Mouse (Mus musculus): ENCODE data around the gene 3300002I08Rik. TPM values are rescaled to one million over a fixed set of nuclear protein-coding genes. Genes with fewer than 3 reads are reported as not detected.
"Not testable (repeated sequence)": the region's sequence is repeated elsewhere in the genome, so short reads cannot be mapped to it uniquely, and the experiment has no call there.

3300002I08Rik gene
- total RNA-seq (2017) = 3.9 and 12.6 TPM in 2 replicates

- ATAC-seq (replicated peaks; ENCODE audit: low read depth, poor library complexity, severe bottlenecking) = peak; percentile 99
Observed at GRCm38 (mm10) chr2:150362113-150362877, at the start of gene 3300002I08Rik. 3300002I08Rik (minus strand) TSS chr2:150362765.

DNA sequence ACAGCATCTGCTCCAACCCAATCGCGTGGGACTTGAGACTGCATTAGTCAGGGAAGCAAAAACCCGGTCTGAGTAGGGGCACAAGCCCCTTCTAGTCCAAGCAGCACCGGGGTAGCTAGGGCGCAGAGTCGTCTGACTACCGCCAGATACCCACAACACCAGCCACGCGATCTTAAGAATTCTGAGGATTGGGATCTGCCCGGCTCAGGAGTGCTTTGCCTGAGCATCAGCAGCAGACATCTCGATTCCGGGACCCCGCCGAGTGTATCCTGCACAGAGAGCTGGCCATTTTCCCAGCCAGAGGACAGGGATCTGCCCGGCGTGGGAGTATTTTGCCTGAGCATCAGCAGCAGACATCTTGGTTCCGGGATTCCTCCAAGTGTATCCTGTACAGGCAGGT, 49.6 kb upstream of the 3300002I08Rik start:
- ATAC-seq (replicated peaks; ENCODE audit: low read depth, poor library complexity, severe bottlenecking) = not testable (repeated sequence)

DNA sequence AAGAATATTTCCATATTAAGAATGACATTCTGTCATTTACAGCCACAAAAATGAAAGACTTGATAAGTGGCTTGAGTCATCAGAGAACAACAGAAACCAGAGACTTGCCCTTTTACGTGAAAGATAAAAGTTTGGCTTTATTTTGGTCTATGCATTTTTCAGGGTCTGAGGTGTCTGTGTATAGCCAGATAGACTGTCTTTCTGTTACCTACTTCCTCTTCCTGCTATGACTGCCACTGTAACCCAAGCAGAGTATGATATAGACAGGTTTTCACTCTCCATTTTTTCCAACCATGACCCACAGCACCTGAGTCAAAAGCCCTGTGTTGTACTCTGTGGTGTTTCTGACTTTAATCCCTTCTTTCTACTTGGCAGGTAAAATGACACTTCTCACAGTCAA, 27.6 kb upstream of the 3300002I08Rik start:
- ATAC-seq (replicated peaks; ENCODE audit: low read depth, poor library complexity, severe bottlenecking) = no peak

- ATAC-seq (replicated peaks; ENCODE audit: low read depth, poor library complexity, severe bottlenecking) = not testable (repeated sequence)
Observed at GRCm38 (mm10) chr2:150385553-150386106, 23.1 kb upstream of the 3300002I08Rik start.

GRCm38 (mm10) chr2:150362878-150363229, 289 bp upstream of the 3300002I08Rik start:
- ATAC-seq (replicated peaks; ENCODE audit: low read depth, poor library complexity, severe bottlenecking) = peak; percentile 68

- ATAC-seq (replicated peaks; ENCODE audit: low read depth, poor library complexity, severe bottlenecking) = not testable (repeated sequence)
Observed at GRCm38 (mm10) chr2:150357136-150357535, 5.4 kb downstream of the 3300002I08Rik start.

DNA sequence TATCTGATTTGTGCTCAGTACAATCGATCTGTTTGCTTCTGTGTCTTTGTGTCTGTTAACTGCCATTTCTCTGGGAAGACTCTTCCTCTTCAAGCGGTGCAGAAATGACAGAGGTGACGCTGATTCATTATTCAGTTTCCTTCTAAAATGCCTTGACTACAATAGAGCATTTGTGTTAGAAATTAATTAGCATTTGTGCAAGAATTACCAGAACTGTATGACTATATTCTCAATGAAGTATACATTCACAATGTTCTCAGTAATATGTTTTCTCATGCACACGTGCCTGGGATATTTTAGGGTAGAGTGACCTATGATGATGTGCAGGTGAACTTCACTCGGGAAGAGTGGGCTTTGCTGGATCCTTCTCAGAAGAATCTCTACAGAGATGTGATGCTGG, 39.2 kb downstream of the 3300002I08Rik start, which contains the start of gene Gm10130:
Gene Gm10130, plus strand, starts transcription at position 301 of the 400 bp plus-strand sequence.
- ATAC-seq (replicated peaks; ENCODE audit: low read depth, poor library complexity, severe bottlenecking) = no peak

GRCm38 (mm10) chr2:150318973-150319372, 43.6 kb downstream of the 3300002I08Rik start:
- no peak for ATAC-seq (replicated peaks; ENCODE audit: low read depth, poor library complexity, severe bottlenecking)

DNA sequence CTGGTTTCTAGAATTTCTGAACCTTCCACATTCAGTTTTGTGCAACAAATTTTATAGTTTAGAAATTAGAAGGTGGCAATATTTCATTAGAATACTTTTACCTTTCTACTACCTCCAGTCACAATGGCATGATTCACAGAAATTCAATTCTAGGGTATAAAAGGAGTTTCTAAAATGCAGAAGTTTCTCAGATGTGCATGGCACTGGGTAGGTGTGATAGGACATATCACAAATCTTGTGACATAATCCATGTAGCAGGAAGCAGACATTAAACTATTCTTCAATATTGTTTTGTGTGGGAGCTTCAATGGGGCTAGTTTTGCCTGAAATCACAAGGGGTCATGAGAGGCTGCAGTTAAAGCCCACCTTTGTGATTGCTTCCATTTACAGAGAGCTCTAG, 46.4 kb downstream of the 3300002I08Rik start:
- ATAC-seq (replicated peaks; ENCODE audit: low read depth, poor library complexity, severe bottlenecking) = no peak

GRCm38 (mm10) chr2:150310952-150311884, 51.3 kb downstream of the 3300002I08Rik start:
- ATAC-seq (replicated peaks; ENCODE audit: low read depth, poor library complexity, severe bottlenecking) = peak; percentile 98

- no peak for ATAC-seq (replicated peaks; ENCODE audit: low read depth, poor library complexity, severe bottlenecking)
Observed at GRCm38 (mm10) chr2:150307183-150307773, 55.3 kb downstream of the 3300002I08Rik start.

- ATAC-seq (replicated peaks; ENCODE audit: low read depth, poor library complexity, severe bottlenecking) = no peak
Observed at GRCm38 (mm10) chr2:150299096-150299495, 63.5 kb downstream of the 3300002I08Rik start.

- no peak for ATAC-seq (replicated peaks; ENCODE audit: low read depth, poor library complexity, severe bottlenecking)
Observed at GRCm38 (mm10) chr2:150293669-150294068, 68.9 kb downstream of the 3300002I08Rik start.

Other genes starting within 250 kb of the 3300002I08Rik start
- 23.1 and 24.7 TPM in 2 replicates for gene Zfp120, start 226.1 kb downstream of the 3300002I08Rik start, total RNA-seq (2017)
- gene Gm10770, start 183.1 kb downstream of the 3300002I08Rik start, total RNA-seq (2017) = not detected in 2 replicates
- gene Gm14139, start 181.0 kb downstream of the 3300002I08Rik start, total RNA-seq (2017) = not detected in 2 replicates
- gene Zfp937, start 144.7 kb downstream of the 3300002I08Rik start, total RNA-seq (2017) = 4.7 and 5.5 TPM in 2 replicates
- 6.7 and 15.1 TPM in 2 replicates for gene Gm21994, start 107.2 kb downstream of the 3300002I08Rik start, total RNA-seq (2017)
- gene Gm14124, start 105.2 kb downstream of the 3300002I08Rik start, total RNA-seq (2017) = not detected in 2 replicates
- gene Gm10130, start 39.1 kb downstream of the 3300002I08Rik start, total RNA-seq (2017) = 10.5 and 15.8 TPM in 2 replicates
- gene Zfp442, start 88.7 kb upstream of the 3300002I08Rik start, total RNA-seq (2017) = 4.2 TPM in 2 replicates
- 0.92 TPM in 1 of 2 replicates, not detected in the other for gene Zfp345, start 122.3 kb upstream of the 3300002I08Rik start, total RNA-seq (2017)
- gene Cst7, start 207.7 kb upstream of the 3300002I08Rik start, total RNA-seq (2017) = 90.6 and 112 TPM in 2 replicates
- gene Apmap, start 245.8 kb upstream of the 3300002I08Rik start, total RNA-seq (2017) = 42.3 and 46.1 TPM in 2 replicates

Data from common myeloid progenitor, adult 5-6 weeks (primary cell).